Mouse (Mus musculus): ENCODE data around the gene Bcat1.
A peak's percentile ranks its signal among the peaks of the same experiment; 100 is the strongest.

Bcat1 gene

DNA sequence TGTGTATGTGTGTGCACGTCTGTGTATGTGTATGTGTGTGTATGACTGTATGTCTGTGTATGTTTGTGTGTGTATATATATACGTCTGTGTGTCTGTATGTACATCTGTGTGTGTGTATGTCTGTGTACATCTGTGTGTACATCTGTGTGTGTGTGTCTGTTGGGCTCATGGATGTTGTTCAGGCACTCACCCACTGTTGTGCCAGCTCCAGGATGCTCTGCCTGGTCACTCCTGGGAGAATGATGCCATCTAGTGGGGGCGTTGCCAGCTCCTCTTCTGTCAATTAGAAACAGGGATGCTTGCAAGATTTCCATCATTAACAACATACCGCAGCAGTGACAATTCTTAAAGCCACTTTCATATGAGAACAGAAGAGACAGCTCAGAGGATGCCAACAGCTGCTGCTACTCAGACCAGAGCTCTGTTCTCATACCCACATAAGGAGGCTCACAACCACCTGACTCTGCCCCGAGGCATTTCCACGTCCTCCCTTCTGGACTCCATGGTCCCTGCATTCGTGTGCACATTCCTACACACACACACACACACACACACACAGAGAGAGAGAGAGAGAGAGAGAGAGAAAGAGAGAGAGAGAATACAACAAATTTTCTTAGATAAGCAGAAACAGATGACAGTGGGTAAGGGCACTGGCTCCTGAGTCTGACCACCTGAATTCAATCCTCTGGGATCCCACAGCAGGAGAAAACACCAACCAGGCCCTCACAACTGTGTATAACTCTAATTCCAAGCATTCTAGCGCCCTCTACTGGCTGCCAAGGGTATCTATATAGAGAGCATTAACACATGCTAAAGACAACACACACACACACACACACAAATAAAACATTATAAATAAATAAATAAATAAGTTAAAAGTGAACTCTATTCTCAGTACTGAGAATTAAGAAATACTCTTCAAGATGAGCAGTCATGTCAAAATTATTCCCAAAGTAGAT lies 65.8 kb downstream of the Bcat1 start:
- DNase-seq (ENCODE audit: low read depth, low spot score), result no peak

- no peak for DNase-seq (ENCODE audit: low read depth, low spot score)
Measured at GRCm38 (mm10) chr6:145003459-145003858, 72.5 kb downstream of the Bcat1 start.

DNA sequence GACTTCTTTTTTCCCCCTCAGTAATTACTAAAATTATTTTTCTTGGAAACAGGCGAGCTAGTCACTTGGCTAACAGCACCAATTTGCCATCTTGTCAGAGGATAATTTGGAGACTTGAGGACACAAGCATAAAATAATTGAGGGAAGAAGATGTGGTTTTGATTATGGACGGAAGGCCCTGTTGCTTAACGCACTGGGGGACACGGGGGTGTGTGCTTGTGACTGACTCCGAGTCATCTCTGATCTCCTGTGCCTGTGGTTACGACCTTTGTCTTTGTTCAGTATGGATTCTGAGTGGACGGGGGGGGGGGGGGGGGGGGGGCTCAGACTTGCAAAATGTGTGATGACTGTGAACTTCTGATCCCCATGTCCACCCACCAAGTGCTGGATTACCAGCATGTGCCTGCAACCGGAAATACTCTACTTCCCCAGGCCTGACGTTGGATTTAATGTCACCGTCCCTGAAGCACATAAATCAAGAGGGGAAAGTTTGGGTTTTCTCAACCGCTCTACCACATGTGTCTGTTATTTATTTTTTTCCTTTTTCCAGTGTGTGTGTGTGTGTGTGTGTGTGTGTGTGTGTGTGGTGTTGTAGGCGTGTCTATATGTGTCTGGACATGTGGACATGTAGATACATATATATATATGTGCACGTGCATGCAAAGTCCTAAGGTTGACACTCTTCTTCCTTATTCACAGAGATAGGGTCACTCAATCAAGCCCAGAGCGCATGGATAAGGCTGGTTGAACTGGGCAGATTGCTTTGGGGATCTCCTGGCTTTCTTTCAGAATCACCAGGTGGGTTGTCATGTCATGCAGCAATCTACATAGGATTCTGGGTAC lies 73.7 kb downstream of the Bcat1 start:
- DNase-seq (ENCODE audit: low read depth, low spot score), result no peak

DNA sequence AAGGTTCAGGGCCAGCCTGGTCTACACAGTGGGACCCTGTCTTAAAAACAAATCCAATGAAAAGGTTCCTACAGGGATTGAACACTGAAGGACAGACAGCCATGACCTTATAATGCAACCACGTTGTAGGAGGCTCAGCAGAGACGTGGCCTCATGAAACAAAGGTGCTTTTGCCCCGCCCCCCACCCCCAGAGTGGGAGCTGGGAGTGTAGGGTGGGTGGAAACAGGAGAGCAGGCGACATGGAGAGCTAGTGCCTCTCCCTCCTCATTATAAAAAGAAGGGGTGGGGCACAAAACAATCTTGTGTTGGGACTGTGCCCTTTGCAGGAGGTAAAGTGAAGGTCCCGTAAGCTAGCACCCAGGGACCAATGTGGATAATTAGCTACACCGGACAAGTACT lies 74.5 kb downstream of the Bcat1 start:
- DNase-seq (ENCODE audit: low read depth, low spot score), result no peak

DNA sequence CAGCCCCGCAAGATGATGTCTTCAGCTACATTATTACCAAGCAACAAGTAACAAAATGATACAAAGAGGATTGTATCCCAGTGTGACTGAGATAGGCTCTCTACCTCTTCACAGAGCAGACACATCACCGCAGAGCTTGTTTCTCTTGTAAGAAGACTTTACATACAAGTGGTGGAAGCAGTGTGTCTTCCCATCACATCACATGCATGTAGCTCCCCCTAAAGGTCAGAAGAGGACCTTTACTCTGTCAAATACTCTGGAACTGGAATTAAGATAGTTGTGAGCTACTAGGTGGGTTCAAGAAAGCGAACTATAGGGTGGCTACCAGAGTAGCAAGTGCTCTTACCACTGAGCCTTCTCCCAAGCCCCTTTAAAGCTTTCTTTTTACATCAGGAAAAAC lies 78.8 kb downstream of the Bcat1 start:
- DNase-seq (ENCODE audit: low read depth, low spot score), result peak; percentile 38

GRCm38 (mm10) chr6:144992111-144992510 lies 83.9 kb downstream of the Bcat1 start:
- no peak for DNase-seq (ENCODE audit: low read depth, low spot score)

DNA sequence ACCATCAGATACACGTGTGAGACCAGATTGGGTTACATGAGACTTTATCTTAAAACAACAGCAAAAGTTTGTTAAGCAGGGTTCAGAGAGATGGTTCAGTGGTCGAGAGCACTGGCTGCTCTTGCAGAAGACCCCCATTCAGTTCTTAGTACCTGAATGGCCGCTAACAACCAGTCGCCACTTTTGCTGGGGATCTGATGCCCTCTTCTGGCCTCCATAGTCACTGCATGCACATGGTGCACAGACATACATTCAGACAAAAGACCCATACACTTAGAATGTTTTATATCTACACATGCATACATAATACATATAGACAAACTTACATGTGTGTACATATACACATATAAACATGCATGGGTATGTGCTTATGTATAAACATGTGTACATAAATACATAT lies 86.8 kb downstream of the Bcat1 start:
- no peak for DNase-seq (ENCODE audit: low read depth, low spot score)

DNA sequence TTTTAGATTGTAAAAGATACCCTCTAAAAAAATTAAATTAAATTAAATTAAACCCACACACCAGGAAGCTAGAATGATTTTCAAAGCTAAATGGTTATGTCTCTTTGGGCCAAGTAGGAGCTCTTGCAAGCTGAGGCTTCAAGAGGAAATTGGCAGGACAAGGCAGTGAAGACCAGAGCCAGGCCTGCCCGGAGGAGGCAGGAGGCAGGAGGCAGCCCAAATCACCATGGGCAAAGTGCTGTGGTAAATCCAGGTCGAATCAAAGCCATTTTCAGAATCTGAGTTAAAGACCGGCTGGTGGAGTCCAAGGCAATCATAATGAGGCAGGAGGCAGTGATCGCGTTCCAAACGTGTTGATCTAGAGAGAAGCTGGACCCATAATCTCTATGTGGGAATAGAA lies 88.3 kb downstream of the Bcat1 start:
- DNase-seq (ENCODE audit: low read depth, low spot score), result no peak

DNA sequence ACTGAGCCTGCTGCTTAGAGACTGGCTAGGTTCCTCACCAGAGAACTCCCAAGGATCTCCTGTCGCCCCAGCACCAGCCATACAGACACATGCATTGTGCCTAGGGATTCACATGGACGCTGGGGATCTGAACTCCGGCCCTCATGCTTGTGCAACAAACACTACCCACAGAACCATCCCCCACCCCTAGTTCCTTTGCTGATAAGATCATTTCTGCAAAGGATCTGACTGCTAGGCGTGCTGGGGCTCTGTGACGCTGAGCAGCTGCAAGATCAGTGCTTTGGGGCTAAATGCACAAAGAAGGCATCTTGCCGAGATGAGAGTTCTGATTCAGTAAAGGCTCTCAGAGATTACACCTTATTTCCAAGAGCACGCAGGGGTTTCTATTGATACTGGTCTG lies 88.8 kb downstream of the Bcat1 start:
- peak; percentile 34 for DNase-seq (ENCODE audit: low read depth, low spot score)

GRCm38 (mm10) chr6:144984221-144984620 lies 91.8 kb downstream of the Bcat1 start:
- DNase-seq (ENCODE audit: low read depth, low spot score), result no peak

GRCm38 (mm10) chr6:144982093-144982492 lies 93.9 kb downstream of the Bcat1 start:
- no peak for DNase-seq (ENCODE audit: low read depth, low spot score)

GRCm38 (mm10) chr6:144972351-144972750 lies 103.6 kb downstream of the Bcat1 start:
- DNase-seq (ENCODE audit: low read depth, low spot score), result no peak

GRCm38 (mm10) chr6:144970900-144971299 lies 105.1 kb downstream of the Bcat1 start:
- DNase-seq (ENCODE audit: low read depth, low spot score), result peak; percentile 11

DNA sequence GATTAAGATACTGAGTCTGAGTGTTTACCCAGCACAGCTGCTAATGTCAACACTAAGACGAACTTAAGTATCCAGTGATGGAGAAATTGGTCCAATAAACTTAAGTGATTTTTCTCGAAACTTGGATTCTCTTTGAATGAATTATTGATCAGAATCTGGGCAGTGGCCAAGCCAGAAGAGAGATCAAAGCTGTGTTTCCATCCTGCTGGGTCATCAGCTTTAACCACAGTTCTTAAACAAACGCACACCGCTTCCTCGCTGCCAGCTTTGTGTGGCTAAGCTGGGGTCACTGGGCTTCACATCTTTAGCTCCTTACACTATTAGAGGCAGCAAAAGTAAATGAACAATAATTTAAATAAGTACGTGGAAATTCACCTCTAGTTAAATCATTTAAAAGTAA lies 108.4 kb downstream of the Bcat1 start:
- no peak for DNase-seq (ENCODE audit: low read depth, low spot score)

- DNase-seq (ENCODE audit: low read depth, low spot score), result no peak
Measured at GRCm38 (mm10) chr6:144964205-144964604, 111.8 kb downstream of the Bcat1 start.

DNA sequence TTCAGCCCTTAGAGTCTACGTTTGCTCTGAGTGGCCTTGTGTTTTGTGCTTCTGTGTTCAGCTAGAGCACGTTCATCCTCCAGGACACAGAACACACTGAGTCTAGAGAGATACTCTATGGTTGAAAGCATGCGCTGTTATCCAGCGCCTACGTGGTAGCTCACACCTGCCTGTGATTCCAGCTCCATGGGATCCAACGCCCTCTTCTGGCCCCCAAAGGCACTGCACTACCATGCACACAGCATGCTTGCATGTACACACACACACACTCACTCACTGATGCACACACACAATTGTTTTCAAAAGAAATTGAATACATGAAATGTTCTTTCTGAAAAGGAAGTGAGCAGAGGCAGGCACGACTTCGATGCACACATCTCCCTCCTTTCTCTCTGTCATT lies 112.8 kb downstream of the Bcat1 start:
- DNase-seq (ENCODE audit: low read depth, low spot score), result no peak

GRCm38 (mm10) chr6:144962013-144962354 lies 114.0 kb downstream of the Bcat1 start:
- DNase-seq (ENCODE audit: low read depth, low spot score), result peak; percentile 9

GRCm38 (mm10) chr6:144961253-144962012 lies 114.6 kb downstream of the Bcat1 start:
- peak; percentile 11 for DNase-seq (ENCODE audit: low read depth, low spot score)

- no peak for DNase-seq (ENCODE audit: low read depth, low spot score)
Measured at GRCm38 (mm10) chr6:144955887-144956547, 120.0 kb downstream of the Bcat1 start.

GRCm38 (mm10) chr6:144952885-144953284 lies 123.1 kb downstream of the Bcat1 start:
- DNase-seq (ENCODE audit: low read depth, low spot score), result peak; percentile 14
